ENCODE assay signal across 8 mouse cellular contexts in genomic region chr5:77309924-77310772, GRCm38 (mm10). TPM values are rescaled to one million over a fixed set of nuclear protein-coding genes. Genes with fewer than 3 reads are reported as not detected.
DNase-seq lines count a peak whose midpoint lies in the region; ATAC-seq lines count a peak whose summit lies in the region.

Noa1 (minus strand) TSS chr5:77310084.
Polr2b (plus strand) TSS chr5:77310147.

- peak within 1 kb of the TSS; percentile 61 for H3K9ac ChIP-seq in hindbrain, embryonic 11.5 days (ENCODE audit: low read depth, low read length)

- peak; percentile 98 for DNase-seq in Muller cell, postnatal 12 days (ENCODE audit: inconsistent ontology term)
- peak; percentile 98 for DNase-seq in cerebellum, adult 9-11 months
- peak; percentile 94 to 100 for DNase-seq in frontal cortex, adult 2 months (ENCODE audit: extremely low spot score in 1 of 2, low spot score in 1 of 2)
- peak; percentile 98 for DNase-seq in hindbrain, embryonic 11.5 days (ENCODE audit: low spot score)
- peak; percentile 99 to 100 for DNase-seq in layer of hippocampus, postnatal 10 days (ENCODE audit: low spot score in 2 of 2)
- DNase-seq in lung, postnatal 10 days: peak; percentile 99
- DNase-seq in ovary, postnatal 36 days (ENCODE audit: low spot score): peak; percentile 99
- peak; percentile 99 for DNase-seq in thymus, postnatal 25 days

- H3K9me3 ChIP-seq in hindbrain, embryonic 11.5 days (ENCODE audit: control insufficient read depth, low read length): no peaks in the 10 kb centered on the region

- peaks cover 7% of the 10 kb centered on the region for H3K4me1 ChIP-seq in hindbrain, embryonic 11.5 days (replicated peaks; ENCODE audit: control insufficient read depth, insufficient read depth, low read length)

- H3K36me3 ChIP-seq in hindbrain, embryonic 11.5 days (ENCODE audit: control insufficient read depth, insufficient read depth, low read length): peaks cover 5% of the 10 kb centered on the region; the same call in 1 of the 2 replicates

- H3K27me3 ChIP-seq in hindbrain, embryonic 11.5 days (ENCODE audit: control insufficient read depth, insufficient read depth, low read length): no peaks in the 10 kb centered on the region

- ATAC-seq in hindbrain, embryonic 11.5 days (ENCODE audit: low FRiP score): peak; percentile 97

- H3K27ac ChIP-seq in hindbrain, embryonic 11.5 days (ENCODE audit: low read depth, low read length): peak within 1 kb of the TSS; percentile 67

- H3K4me2 ChIP-seq in hindbrain, embryonic 11.5 days (replicated peaks; ENCODE audit: low read depth, low read length): peak within 1 kb of the TSS; percentile 99

- WGBS in hindbrain, embryonic 11.5 days: under 1% methylated on average over 81 of the region's 85 CpGs

- H3K4me3 ChIP-seq in hindbrain, embryonic 11.5 days (ENCODE audit: low read depth, low read length): peak within 1 kb of the TSS; percentile 96

RNA-seq across cellular contexts. Expression of gene Noa1, which starts in this region (rescaled TPM):
- 17.1 and 18.6 TPM in 2 replicates for polyA plus RNA-seq in frontal cortex, adult 2 months (2012; rRNA removed)
- polyA plus RNA-seq in hindbrain, embryonic 11.5 days (2014; fragmentation: Nextera tagmentation; extraction: Ambion mirVana): 32.0 and 32.5 TPM in 2 replicates
- total RNA-seq in layer of hippocampus, postnatal 10 days (2021): 10 to 100 TPM; 24.3 to 29.0 TPM

RNA-seq across cellular contexts. Expression of gene Polr2b, which starts in this region (rescaled TPM):
- polyA plus RNA-seq in frontal cortex, adult 2 months (2012; rRNA removed): 36.8 and 38.5 TPM in 2 replicates
- polyA plus RNA-seq in hindbrain, embryonic 11.5 days (2014; fragmentation: Nextera tagmentation; extraction: Ambion mirVana): 86.8 and 106 TPM in 2 replicates
- total RNA-seq in layer of hippocampus, postnatal 10 days (2021): 10 to 100 TPM; 51.8 to 54.2 TPM

Comparison
In these comparisons a context has a peak if more than half of its experiments do, and no peak if none do; other contexts are left out.
1. Peak in every context shown above with its lines: DNase-seq, ATAC-seq, H3K4me3 ChIP-seq and H3K27ac ChIP-seq.